Mouse (Mus musculus): ENCODE data around the gene Cacng5.

DNA sequence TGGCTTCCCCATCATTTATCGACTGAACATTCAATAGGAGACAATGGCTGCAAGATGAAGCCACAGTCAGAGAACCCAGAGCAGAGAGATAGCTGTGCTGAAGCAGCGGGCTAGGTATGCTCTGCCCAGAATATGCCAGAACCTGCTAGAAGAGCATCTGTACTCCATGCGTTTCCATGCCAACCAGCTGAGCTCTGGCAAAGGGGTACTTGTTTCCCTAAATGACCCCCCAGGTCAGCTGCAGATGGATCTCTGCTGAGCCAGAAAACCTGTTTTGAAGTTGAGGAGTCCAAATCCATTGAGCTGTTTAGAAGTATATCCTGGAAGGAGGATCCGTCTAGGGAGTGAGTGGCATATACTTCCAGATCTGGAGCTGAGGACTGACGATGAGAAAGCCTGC is 53.1 kb downstream of the Cacng5 start:
- TF ChIP-seq CTCF (IDR thresholded peaks at IDR 0.05; ENCODE audit: insufficient read depth, low read length) (no peak), POLR2A (IDR thresholded peaks at IDR 0.05; ENCODE audit: borderline replicate concordance, extremely low read depth, low read depth, low read length) (no peak)

Measured in lung, adult 2 months (tissue).